Mouse (Mus musculus) bone marrow, adult 2 months (tissue): ENCODE measurements at regions not wholly inside any gene's neighbourhood (a gene's known extent, or its start where the extent isn't known, plus 50 kb on each side); places are given as distances from the start of the nearest gene placed in this dataset.

Experiments used
- CTCF ChIP-seq: fragments of 200-500 bp; IDR thresholded peaks from 2 replicates; pipeline ENCODE4 v1.5.1; 2011; ENCODE audit warnings: low read length, control low read depth; ENCODE audit not compliant: control insufficient read depth, insufficient read depth
- POLR2A ChIP-seq: fragments of 200-500 bp; IDR thresholded peaks from 2 replicates; pipeline ENCODE4 v1.6.1; 2011; ENCODE audit warnings: low read depth, mild to moderate bottlenecking, control low read depth, low read length, borderline replicate concordance; ENCODE audit not compliant: control insufficient read depth

DNA sequence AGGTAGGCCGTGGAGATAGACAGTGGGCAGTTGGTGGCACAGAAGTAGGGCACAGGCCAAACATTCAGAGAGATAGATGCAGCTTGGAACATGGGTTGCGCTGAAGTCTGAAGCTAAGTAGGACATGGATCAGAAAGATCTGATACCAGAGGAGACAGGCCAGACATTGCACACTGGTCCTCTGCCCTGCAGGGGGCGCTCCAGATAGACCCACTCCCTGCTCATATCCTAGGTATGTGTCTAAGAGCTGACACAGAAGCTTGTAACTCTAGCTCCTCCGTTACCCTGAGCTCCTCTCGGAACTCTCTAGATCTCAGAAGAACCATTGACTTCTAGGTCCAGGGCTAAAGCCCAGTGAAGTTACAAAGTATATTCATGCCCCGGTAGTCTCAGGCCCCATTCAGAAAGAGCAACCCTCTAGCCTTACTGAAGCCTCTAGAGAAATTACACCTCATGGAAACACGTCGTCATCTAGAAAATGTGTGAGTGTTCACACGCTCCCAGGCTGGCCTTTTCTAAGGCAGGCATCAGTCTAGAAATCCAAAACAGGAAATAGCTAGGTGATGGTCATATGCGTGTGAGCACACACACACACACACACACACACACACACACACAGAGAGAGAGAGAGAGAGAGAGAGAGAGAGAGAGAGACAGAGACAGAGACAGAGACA lies 87.8 kb upstream of the Tank start:
- TF ChIP-seq CTCF (peak; percentile 49; the same call in 1 of the 2 replicates), POLR2A (no peak)
